Mouse (Mus musculus) inflammation-experienced regulatory T-cells, adult 6 months (primary cell): ENCODE measurements around the gene Rbms1. TPM values are rescaled to one million over a fixed set of nuclear protein-coding genes. Genes with fewer than 3 reads are reported as not detected.
A peak's percentile ranks its signal among the peaks of the same experiment; 100 is the strongest.

Experiments used
- ATAC-seq: one replicate; pipeline ENCODE4 v1.8.0; 2017
- polyA plus RNA-seq, 3 experiments: library from polyadenylated mRNA; unstranded; fragments of 100-300 nt; shearing (Covaris generic); gene quantifications; one replicate each; pipeline ENCODE4 v1.2.1; 2017

The Rbms1 gene
- polyA plus RNA-seq: 10 to 100 TPM; 16.6 to 26.0 (median 22.2) TPM

GRCm38 (mm10) chr2:60962671-60963421, at the start of gene Rbms1:
Gene Rbms1 (minus strand): TSS chr2:60963192.
- peak; percentile 54 for ATAC-seq

GRCm38 (mm10) chr2:61012249-61012828, 49.3 kb upstream of the Rbms1 start:
- ATAC-seq: no peak

GRCm38 (mm10) chr2:60986286-60986685, 23.3 kb upstream of the Rbms1 start:
- no peak for ATAC-seq

GRCm38 (mm10) chr2:60978538-60979313, 15.7 kb upstream of the Rbms1 start:
- ATAC-seq: no peak

- no peak for ATAC-seq
Observed at GRCm38 (mm10) chr2:60972189-60972814, 9.3 kb upstream of the Rbms1 start.

- no peak for ATAC-seq
Observed at GRCm38 (mm10) chr2:60963616-60964015, 624 bp upstream of the Rbms1 start.

GRCm38 (mm10) chr2:60962001-60962670, 856 bp downstream of the Rbms1 start:
- no peak for ATAC-seq

- ATAC-seq: no peak
Observed at GRCm38 (mm10) chr2:60961281-60961680, 1.7 kb downstream of the Rbms1 start.

GRCm38 (mm10) chr2:60948241-60948640, 14.8 kb downstream of the Rbms1 start:
- no peak for ATAC-seq

GRCm38 (mm10) chr2:60947817-60948216, 15.2 kb downstream of the Rbms1 start:
- no peak for ATAC-seq

- no peak for ATAC-seq
Observed at GRCm38 (mm10) chr2:60940454-60940961, 22.5 kb downstream of the Rbms1 start.

- ATAC-seq: no peak
Observed at GRCm38 (mm10) chr2:60939957-60940356, 23.0 kb downstream of the Rbms1 start.

GRCm38 (mm10) chr2:60936910-60937309, 26.1 kb downstream of the Rbms1 start:
- no peak for ATAC-seq

GRCm38 (mm10) chr2:60928948-60929347, 34.0 kb downstream of the Rbms1 start:
- ATAC-seq: no peak

GRCm38 (mm10) chr2:60927906-60928775, 34.9 kb downstream of the Rbms1 start:
- no peak for ATAC-seq

GRCm38 (mm10) chr2:60925063-60925462, 37.9 kb downstream of the Rbms1 start:
- no peak for ATAC-seq

- peak; percentile 78 for ATAC-seq
Observed at GRCm38 (mm10) chr2:60923756-60924544, 39.0 kb downstream of the Rbms1 start.

GRCm38 (mm10) chr2:60923111-60923510, 39.9 kb downstream of the Rbms1 start:
- ATAC-seq: peak; percentile 41

GRCm38 (mm10) chr2:60922351-60922750, 40.6 kb downstream of the Rbms1 start:
- no peak for ATAC-seq

GRCm38 (mm10) chr2:60920076-60920475, 42.9 kb downstream of the Rbms1 start:
- no peak for ATAC-seq
